Mouse (Mus musculus): ENCODE data around the gene Gm12185.
"Not testable (repeated sequence)": the region's sequence is repeated elsewhere in the genome, so short reads cannot be mapped to it uniquely, and the experiment has no call there.

Gene Gm12185

DNA sequence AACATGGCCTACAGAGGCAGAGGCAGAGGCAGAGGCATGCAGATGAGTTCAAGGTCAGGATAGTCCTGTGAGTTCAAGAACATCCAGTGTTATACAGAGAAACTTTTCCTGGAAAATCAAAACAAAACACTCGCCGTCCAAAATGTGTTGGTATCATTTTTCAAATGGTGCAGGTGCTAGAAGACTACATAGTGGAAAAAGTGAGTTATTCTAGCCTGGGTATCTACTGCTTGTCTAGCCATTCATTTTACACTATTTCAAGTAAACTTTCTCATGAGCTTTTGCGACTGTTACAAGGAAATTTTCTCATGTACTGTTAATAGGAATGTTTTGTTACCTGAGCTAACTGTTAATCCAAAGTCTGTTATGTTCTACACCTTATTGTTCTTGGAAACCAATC, 73.6 kb downstream of the Gm12185 start:
- no peak for DNase-seq (ENCODE audit: low spot score)

DNA sequence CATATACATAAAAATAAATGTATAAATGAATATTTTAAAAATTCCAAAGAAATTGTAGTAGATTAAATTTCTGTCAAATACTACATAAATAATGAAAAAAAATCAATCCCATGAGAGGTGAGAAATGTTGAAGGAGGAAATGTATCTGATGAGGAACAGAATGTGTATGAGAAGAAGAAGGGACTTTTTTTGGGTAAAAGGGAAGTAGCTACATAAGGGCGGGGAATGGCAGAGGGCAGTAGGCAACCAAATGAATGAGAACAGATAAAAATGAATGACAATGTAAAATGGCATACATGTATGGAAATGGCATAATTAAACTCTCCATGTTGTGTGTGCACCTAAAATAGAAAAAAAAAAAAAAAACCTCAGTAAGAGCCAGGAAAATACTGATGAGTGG, 78.4 kb downstream of the Gm12185 start:
- DNase-seq (ENCODE audit: low spot score), result no peak

DNA sequence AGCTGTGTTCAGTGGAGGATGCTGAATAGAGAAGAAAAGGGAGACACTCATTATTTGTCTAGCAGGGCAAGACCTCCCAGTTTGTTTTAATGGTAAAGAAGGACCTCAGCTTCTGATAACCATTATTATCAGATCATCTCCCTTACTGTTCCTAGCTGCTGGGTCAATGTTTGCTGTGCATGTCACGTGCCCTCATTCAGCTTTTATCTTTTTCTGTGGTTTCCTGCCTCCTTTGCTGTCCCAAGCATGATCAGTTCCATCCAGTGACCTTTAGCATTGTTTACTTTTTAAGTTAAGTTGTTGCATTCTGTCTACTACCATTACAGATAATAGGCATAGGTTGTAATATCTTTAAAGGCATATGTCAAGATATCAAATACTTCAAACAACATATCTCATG, 83.6 kb downstream of the Gm12185 start:
- DNase-seq (ENCODE audit: low spot score), result no peak

DNA sequence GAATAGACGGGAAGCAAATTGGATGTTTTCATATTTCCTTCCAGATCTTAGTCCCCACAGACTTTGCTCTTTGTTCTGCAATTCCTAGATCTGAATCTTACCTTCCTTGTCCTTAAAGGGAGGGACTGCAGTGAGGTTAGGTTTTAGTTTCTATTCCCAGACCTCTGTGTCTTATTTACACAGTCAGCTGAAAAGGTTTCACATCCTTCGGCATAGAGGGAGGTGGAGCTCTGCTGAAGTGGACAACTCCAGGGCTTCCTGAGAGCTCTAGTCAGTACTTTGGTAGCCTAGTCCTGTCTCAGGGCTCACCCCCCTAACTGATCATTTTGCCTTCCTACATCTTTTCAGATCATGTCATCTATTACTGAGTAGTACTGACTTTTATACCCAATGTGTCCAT, 90.0 kb downstream of the Gm12185 start, which contains the start of gene Gm5431:
Gene Gm5431 (minus strand): TSS at position 194 of the 400 bp plus-strand sequence.
- no peak for DNase-seq (ENCODE audit: low spot score)

DNA sequence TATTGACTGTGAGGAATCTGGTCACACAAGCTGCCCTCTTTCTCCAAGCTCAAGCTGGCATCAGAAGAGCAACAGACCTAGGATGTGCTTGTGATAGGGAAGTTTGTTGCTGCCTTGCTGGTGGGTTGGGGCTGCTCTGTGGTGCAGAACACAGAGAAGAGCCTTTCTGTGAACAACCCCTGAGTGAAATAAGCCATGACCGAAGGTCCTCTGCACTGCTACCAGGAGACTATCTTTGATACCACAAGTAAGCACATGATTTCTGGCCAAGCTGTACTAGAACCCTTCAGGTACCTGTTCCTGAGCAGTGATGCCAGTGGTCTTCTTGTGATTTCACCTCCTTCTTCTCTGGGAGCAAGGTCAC, 90.5 kb downstream of the Gm12185 start:
- not testable (repeated sequence) for DNase-seq (ENCODE audit: low spot score)

DNA sequence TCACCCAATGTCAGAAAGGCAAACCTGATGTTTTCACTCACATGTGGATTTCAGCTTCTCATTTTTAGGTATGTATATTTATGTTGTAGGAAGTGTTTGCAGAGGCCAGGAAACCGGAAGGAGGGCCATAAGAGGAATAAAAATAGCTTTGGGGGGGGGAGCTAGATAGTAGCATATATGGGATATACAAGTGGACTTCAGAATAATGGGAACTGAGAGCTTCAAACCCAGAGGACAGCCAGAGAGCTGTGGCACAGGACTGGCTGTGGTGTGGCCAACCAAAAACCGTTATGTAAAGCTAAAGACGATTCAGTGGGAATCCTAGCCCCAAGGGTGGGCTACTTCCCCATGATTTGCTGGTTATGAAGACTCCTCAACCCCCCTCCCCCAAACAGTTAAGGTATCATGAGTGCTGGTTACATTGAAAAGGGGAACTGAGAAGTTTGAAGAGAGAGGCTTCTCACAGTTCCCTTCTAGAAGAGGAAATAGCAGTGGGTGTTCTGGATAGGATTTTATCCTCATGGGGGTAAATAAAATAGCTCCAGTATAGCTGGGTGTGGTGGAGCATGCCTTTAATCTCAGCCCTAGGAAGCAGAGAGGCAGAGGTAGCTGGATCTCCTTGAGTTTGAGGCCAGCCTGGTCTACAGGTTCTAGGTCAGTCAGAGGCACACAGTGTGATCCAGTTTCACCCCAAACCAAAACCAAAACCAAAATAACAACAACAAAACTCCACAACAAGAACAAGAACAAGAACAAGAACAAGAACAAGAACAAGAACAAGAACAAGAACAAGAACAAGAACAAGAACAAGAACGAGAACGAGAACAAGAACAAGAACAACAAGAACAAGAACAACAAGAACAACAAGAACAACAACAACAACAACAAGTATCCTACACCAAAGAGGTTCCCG, 91.1 kb downstream of the Gm12185 start:
- DNase-seq (ENCODE audit: low spot score), result not testable (repeated sequence)

DNA sequence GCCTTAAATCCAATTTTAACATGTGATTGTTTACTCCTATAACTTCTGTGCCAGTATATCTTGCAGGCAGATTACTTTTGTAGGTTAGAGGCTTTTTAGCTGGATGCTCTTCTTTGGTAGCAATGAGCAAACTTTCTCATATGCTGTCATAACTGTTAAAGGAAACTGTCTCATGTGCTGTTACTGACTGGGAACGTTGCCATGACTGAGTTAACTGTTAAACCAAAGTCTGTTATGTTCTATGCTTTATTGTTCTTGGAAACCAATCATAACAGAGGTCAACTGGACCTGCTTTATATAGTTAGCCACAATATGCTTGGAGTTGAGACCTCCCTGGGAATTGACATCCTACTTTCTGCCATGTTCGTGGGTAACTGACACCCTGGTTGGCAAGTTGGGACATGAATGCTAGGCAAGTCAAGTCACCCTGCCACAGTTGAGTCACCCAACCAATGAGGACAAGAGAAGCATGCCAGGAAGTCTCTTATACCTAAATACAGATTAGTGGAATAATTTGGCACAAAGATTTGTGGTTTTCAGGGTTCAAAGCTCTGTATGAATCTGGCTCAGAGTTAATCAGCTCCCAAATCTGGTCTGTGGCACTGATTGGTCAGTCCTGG, 93.1 kb downstream of the Gm12185 start:
- no peak for DNase-seq (ENCODE audit: low spot score)

DNA sequence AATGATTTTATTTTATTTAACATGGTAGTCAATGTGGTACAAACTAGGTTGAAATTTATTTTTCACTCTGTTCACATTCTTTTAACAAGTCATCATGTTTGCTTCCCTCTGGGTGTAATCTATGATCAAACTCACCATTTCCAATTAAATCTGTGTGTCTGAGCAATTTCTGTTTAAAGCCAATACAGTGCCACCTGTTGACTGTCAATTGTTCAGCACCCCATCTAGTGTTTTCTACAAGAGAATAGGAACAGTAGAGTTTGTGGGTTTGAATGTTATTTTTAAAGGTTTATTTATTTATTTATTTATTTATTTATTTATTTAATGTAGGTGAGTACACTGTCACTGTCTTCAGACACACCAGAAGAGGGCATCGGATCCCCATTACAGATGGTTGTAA, 115.3 kb downstream of the Gm12185 start:
- DNase-seq (ENCODE audit: low spot score), result no peak

DNA sequence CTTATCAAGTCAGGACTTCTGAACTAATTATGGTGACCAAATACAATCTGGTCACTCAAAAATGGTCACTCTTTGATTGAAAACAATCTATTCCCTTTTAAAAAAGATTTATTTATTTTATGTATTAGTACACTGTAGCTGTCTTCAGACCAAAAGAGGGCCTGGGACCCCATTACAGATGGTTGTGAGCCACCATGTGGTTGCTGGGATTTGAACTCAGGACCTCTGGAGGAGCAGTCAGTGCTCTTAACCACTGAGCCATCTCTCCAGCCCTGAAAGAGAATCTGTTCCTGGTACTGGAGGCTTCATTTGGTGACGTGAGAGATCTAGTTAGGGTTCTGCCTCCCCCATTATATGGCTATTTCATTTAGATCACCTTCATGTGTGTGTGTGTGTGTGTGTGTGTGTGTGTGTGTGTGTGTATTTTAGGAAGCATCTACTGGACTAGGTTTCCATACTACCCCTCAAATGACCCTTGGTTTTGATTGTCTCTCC, 116.6 kb downstream of the Gm12185 start:
- not testable (repeated sequence) for DNase-seq (ENCODE audit: low spot score)

DNA sequence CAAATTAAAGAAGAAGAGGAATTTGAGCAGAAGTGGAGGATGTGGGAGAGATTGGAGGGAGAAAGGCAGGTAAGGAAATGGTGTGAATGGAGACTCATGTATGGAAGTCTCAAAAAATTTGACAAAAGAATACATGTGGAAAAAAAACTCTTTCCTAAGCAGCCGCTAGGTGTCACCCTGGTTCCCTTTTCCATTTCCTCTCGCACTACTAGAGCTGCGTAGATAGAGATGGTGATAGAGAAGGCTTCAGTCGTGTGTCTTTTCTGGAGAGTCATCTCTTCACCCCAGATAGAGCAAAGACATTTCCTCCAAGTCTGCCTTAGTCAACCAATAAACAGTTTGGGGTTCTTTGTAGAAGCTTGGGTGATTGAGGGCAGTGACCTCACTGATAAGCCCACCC, 117.6 kb downstream of the Gm12185 start:
- peak; percentile 82 for DNase-seq (ENCODE audit: low spot score)

DNA sequence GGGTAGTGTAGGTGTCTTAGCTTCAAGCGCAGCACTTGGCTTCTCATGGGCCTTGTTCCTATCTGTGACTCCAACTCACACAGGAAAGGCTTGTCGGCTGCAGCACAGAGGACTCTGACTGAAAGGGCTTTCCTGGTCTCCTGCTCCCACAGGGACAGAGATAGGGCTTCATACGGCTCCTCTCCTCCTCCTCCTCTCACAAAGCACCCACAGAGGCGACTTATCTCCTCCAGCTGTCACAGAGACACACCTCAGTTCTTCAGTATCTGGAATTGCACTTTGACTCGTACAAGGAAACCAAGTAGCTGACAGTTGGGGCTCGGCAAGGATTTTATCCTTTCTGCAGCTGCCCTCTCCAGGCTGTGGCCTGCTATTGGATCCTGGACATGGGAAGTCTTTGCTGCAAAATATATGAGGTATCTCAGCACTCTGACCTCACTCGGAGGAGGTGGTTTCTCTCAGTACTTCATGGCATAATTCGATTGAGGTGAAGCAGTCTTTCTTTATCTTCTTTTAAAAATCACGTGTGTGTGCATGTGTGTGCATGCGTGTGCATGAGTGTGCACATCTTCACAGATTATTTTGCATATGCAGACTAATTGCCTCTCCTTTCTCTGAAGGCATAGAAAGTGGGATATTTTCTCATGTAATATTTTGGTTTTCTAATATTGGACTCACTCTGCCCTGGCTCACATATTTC, 118.3 kb downstream of the Gm12185 start:
- no peak for DNase-seq (ENCODE audit: low spot score)

DNA sequence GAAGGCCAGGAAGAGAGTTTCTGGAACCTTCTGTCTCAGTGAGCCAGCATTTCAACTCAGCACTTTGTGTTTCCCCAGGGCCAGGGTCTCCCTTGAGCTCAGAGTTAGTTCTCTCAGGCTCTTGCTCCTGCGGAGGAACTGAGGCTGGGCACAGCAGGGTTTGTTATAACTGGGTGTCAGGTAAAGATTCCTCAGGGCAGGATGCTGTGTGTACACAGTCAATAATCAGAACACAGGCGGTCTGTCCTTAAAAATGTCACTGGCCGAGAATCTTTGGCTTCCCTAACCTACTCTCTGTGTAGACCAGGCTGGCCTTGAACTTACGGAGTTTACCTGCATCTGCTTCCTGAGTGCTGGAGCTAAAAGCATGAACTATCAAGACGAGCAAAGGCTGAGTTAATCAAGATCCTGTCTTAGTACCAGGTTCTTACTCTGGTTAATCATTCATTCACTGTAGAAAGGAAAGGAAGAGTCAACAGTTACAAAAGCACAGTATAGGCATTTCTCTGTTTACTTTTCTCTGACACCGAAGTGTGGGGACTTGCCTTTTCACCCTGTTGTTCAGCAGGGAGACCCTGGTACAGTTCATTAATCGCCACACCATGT, 119.2 kb downstream of the Gm12185 start:
- DNase-seq (ENCODE audit: low spot score), result no peak

DNA sequence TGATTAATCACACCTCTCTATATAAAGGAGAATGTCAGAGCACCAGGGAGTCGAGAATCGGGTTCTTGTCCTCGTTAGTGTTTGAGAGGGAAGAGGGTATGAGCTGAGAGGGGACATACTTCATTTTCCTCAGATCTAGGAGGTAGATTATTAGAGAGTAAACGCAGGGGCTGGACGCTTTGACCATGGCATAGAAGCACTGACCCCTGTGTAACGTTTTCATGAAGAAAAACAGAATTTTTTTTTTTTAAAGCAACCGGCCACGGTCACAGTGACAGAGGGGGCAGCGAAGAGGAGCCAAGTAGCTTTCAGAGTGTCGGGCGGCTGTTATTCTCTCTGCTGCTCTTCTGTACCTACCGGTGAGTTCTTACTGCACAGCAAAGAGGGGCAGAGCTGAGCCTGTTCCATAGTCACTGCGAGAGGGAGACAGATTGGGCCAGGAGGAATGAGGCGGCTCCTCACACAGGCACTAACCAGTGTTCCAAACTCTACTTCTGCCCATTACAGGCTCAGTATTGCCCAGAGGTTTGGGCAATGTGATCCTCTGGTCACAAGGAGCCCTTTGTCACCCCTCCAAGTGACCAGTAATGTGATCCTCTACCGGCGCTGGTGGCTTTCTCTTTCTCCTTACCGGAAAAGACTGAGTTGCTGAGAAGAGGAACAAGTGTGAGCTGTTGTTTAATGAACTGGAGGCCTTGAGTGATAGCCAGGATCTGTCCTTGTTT, 120.0 kb downstream of the Gm12185 start:
- peak; percentile 37 for DNase-seq (ENCODE audit: low spot score)

DNA sequence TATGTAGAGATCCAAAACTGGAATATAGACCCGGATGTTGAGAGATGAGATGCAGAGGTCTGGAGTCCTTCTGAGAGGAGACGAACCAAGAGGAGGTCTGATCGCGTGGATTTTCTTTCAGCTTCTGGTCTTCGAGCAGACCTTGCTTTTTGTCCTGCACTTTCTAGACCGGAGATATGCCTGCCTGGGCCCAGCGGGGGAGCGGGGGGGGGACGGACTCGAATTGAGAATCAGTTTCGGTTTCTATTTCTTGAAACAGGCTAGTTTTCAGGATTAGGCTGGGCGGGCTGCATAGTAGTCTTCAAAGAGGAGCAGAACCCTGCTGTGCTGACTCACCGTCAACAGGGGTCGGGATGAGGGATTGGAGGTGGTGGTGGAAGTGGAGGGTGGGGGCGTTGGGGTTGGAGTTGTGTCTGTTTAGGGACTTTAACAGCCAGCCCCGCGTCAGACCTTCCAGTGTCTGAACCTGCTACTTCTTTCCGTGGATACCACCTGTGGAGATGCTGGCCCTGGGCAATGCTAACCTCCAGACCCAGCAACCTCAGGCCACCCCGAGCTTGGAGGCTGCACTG, 120.7 kb downstream of the Gm12185 start, which contains the start of gene Irgm1:
Gene Irgm1 (minus strand): TSS at position 483 of the 572 bp plus-strand sequence.
- peak; percentile 54 for DNase-seq (ENCODE audit: low spot score)

DNA sequence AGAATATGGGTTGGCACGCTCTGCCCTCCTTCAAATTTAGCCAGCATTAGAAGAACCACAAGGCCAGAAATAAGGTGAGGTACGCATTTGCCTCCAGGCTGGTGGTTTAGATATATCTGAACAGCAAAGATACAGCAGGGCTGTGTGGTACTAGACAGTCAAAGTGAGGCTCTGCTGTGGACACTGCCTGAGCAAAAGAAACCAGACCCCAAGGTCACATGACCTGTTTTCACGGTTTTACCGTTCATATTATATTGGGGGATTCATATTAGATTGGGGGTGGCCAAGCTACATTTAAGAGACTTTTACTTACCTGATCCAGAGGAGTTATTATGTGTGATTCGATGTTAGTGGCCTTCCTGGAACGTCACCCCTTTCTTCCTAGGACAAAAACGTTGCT, 121.2 kb downstream of the Gm12185 start:
- peak; percentile 20 for DNase-seq (ENCODE audit: low spot score)

DNA sequence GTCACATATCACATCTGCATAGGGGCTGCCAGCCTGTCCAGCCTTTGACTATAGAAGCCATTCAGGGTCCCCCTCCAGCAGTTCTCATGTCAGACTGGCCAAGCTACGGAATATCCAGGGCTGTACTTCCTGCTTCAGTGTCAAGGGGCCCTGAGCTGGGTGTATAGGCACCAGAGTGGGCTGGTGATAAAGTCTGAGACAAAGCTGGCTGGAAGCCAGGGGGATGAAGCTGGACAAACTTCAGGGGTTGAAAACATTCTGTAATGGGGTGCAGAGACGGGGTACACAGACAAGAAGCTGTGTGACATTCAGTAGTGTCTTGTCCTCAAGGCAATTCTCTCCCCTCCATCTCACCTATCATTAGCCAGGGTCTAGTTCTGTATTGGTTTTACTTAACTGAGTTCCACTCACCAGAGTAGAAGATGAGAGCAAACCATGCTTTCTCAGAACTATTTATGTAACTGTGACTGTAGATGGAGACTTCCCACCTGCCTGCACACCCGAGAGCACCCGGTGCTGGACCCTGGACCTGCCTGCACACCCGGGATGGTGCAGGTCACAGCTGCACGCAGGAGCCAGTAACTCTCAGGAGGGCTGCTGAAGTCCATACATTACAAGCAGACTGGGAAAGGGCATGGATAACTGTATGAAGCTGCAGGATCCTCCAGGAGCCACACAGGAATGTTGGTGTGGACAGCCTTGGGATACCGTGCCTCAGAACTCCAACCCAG, 122.5 kb downstream of the Gm12185 start:
- no peak for DNase-seq (ENCODE audit: low spot score)

DNA sequence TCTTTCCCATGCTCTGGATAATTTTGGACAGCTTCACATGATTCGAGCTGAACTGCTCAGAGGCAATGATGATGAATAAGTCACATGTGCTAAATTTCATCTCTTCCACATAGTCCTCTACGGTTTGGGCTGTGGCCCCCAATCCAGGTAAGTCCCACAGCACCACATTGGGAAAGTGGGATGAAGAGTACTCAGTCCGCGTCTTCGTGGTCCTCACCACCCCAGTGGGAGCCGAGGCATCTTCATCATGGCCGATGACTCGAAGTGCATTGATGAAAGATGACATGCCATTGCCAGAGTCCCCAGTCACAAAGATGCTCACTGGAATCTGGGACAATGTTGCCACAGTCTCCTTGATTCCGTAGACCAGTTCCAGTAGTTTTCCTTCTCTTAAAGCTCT, 125.5 kb downstream of the Gm12185 start:
- DNase-seq (ENCODE audit: low spot score), result no peak

DNA sequence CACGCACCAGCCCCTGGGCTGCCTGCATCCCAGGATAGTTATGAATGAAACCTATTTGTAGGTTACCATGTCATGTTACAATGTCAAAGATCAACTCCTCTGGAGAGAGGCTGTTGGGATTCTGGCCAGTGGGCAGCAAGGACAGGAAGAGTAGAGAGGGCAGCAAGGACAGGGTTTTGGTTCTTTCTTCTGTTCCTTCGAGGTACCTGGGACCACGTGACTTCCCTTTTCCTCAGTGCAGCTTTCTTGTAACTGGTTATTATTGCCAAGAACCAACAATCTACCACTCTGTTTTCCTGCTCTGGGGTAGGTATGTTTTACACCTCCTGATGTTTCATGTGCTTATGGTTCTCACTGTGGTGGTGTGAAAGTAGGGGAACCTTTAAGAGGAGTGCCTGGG, 128.2 kb downstream of the Gm12185 start:
- no peak for DNase-seq (ENCODE audit: low spot score)

DNA sequence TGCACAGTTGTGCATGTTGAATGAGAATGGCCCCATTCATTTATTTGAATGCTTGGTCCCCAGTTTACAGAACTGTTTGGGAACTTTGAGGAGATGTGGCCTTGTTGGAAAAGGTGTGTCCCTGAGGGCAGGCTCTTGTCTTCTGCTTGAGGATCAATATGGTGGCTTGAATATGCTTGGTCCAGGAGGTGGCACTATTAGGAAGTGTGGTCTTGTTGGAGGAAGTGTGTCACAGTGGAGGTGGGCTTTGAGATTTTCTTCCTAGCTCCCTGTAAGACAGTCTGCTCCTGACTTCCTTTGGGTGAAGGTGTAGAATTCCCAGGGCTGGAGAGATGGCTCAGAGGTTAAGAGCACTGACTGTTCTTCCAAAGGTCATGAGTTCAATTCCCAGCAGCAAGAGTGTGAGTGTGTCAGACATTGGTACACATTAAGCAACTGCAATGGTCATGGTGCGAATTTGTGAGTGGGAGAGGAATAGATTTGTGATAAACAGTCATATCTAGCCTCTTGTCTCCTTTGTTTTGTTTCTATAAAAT, 129.2 kb downstream of the Gm12185 start:
- no peak for DNase-seq (ENCODE audit: low spot score)

DNA sequence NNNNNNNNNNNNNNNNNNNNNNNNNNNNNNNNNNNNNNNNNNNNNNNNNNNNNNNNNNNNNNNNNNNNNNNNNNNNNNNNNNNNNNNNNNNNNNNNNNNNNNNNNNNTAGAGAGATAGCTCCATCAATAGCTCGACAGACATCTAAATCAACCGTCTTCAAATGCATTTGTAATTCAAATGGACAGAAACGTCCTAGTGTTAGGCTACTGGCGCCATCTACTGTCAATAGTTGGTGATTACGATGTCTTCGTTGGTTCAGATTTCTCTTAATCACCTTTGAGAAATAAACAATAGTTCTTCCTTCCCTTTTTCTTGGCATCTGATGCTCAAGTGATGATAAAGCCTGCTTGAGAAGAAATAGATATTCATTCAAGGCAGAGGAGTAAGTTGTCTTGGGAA, 133.0 kb downstream of the Gm12185 start:
- peak; percentile 93 for DNase-seq (ENCODE audit: low spot score)

Measured in retina, embryonic 14.5 days (tissue).